Mouse (Mus musculus) midbrain, embryonic 10.5 days (tissue): ENCODE results near the gene Slc25a11. TPM values are rescaled to one million over a fixed set of nuclear protein-coding genes. Genes with fewer than 3 reads are reported as not detected.

Experiments
- DNase-seq: peaks from one replicate; pipeline ENCODE4 v3.0.0-alpha.2; 2017; ENCODE audit warnings: low spot score
- H3K27ac ChIP-seq: fragments of 300-500 bp; sonication (generic); replicated peaks from 2 replicates; pipeline ENCODE4 v1.5.1; 2016; ENCODE audit warnings: mild to moderate bottlenecking
- H3K27me3 ChIP-seq: fragments of 300-500 bp; sonication (generic); 2 replicates; pipeline ENCODE4 v1.6.1; 2016; ENCODE audit warnings: low read depth, mild to moderate bottlenecking; ENCODE audit not compliant: poor library complexity, severe bottlenecking
- H3K36me3 ChIP-seq: fragments of 300-500 bp; sonication (generic); 2 replicates; pipeline ENCODE4 v1.6.1; 2016; ENCODE audit warnings: mild to moderate bottlenecking, moderate library complexity
- H3K4me1 ChIP-seq: fragments of 300-500 bp; sonication (generic); 2 replicates; pipeline ENCODE4 v1.6.1; 2016
- H3K4me3 ChIP-seq: fragments of 300-500 bp; sonication (generic); 2 replicates; pipeline ENCODE4 v1.5.1; 2016; ENCODE audit warnings: mild to moderate bottlenecking, moderate library complexity
- H3K9me3 ChIP-seq: fragments of 300-500 bp; sonication (generic); replicated peaks from 2 replicates; pipeline ENCODE4 v1.6.1; 2016; ENCODE audit warnings: mild to moderate bottlenecking
- WGBS: fragments of 180-500 bp; shearing (Covaris S2); methylation state at CpG from one replicate; pipeline ENCODE4 v1.1.7; 2016; 5-methylcytosine and 5-hydroxymethylcytosine counted together
- polyA plus RNA-seq: library from polyadenylated mRNA; unstranded; fragments of >200 nt; fragmentation: Nextera tagmentation; extraction: Ambion mirVana; gene quantifications from 2 replicates; pipeline ENCODE4 v1.2.1, GENCODE M21; 2016

The Slc25a11 gene
- 142 and 149 TPM in 2 replicates for polyA plus RNA-seq

- Histone ChIP-seq H3K27ac (peak within 1 kb of the TSS; percentile 95), H3K27me3 (no peaks in the 10 kb centered on the region), H3K4me1 (peaks cover 43% of the 10 kb centered on the region), H3K36me3 (peaks cover 71% of the 10 kb centered on the region), H3K9me3 (no peaks in the 10 kb centered on the region), H3K4me3 (peak within 1 kb of the TSS; percentile 90)
- peak; percentile 97 for DNase-seq
- under 1% methylated on average over 63 of the region's 63 CpGs for WGBS
Observed at GRCm38 (mm10) chr11:70646691-70647650, at the start of gene Slc25a11, which contains the start of gene Rnf167. TSS of gene Slc25a11 (minus strand) at chr11:70647479. TSS of gene Rnf167 (plus strand) at chr11:70647235.

DNA sequence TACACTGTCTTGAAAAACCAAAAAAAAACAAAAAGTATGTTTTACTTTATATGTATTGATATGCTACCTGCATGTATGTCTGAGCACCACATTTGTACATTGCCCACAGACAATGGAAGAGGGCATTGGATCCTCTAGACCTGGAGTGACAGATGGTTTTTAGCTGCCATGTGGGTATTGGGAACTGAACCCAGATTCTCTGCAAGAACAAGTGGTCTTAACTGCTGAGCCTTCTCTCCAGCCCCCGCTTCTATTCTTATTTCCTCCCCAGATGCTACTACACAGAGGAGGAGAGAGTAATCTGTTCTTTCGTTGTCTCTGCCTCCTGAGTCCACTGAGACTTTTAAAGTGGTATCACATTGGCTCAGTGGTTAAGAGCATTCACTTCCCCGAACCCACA lies 46.2 kb upstream of the Slc25a11 start:
- no peak overlapping the region for H3K4me3 ChIP-seq
- WGBS: 76% methylated on average over 3 of the region's 3 CpGs

GRCm38 (mm10) chr11:70689578-70689977 lies 42.3 kb upstream of the Slc25a11 start:
- peaks cover 28% of the 10 kb centered on the region for H3K4me1 ChIP-seq
- 54% methylated on average over 4 of the region's 4 CpGs for WGBS
- no peak overlapping the region for H3K4me3 ChIP-seq
- no peak for DNase-seq
- H3K27me3 ChIP-seq: no peaks in the 10 kb centered on the region; the same call in 1 of the 2 replicates
- peaks cover 10% of the 10 kb centered on the region; the same call in 1 of the 2 replicates for H3K36me3 ChIP-seq
- H3K9me3 ChIP-seq: no peaks in the 10 kb centered on the region
- no peak overlapping the region for H3K27ac ChIP-seq

More for the DNA sequence above, 46.2 kb upstream of the Slc25a11 start:
- Histone ChIP-seq H3K9me3 (no peaks in the 10 kb centered on the region), H3K4me1 (peaks cover 7% of the 10 kb centered on the region), H3K27me3 (no peaks in the 10 kb centered on the region; the same call in 1 of the 2 replicates), H3K27ac (no peak overlapping the region), H3K36me3 (no peaks in the 10 kb centered on the region)
- DNase-seq: no peak

DNA sequence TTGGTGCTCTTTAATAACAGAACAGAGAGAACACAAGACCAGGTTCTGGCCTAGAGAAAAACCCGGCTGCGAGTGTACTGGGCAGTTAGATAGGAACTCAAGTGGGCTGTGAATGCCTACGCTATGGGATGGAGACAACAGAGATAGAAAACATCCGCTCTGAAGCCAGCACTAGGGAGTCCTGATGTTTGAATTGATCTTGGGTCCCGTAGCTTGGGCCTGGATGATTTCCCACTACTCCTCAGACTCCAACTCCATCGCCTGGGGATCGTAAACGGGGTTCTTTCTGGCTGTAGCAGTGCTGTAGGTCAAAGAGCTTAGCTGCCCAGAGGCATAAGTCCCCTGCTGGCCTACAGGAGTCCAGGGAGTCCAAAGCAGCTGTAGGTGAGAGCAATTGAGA lies 41.1 kb upstream of the Slc25a11 start:
- DNase-seq: no peak
- no peaks in the 10 kb centered on the region for H3K9me3 ChIP-seq
- peak overlapping the region; percentile 92 for H3K27ac ChIP-seq
- 12% methylated on average over 8 of the region's 8 CpGs for WGBS
- peaks cover 22% of the 10 kb centered on the region for H3K36me3 ChIP-seq
- peaks cover 28% of the 10 kb centered on the region for H3K4me1 ChIP-seq
- H3K27me3 ChIP-seq: no peaks in the 10 kb centered on the region; the same call in 1 of the 2 replicates
- H3K4me3 ChIP-seq: peak overlapping the region; percentile 93

DNA sequence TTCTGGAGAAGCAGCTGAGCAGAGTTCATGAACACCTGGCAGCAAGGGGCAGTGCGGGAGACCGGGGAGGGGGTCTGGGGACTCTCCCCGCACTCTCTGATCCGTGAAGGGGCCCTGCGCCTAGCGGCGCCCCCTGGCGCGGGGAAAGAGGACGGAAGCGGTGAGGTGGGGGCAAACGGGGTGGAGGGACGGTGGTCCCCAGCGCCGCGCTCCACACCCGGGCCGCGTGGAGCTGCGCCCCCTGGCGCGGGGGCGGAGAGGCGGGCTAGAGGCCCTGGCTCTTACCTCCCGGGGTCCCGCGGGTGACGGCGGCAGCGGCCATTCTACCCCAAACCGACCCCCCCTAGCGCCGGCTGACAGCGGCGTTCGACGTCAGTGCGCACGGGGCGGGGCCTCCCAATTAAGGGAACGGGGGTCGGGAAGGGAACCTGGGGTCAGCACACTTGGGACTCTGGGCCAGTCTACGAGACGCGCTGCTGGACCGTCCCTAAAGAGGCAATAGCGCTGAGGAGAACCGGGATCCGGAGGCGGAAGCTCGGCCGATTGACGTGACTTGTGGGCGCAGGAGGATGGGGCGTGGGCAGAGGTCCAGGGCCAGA lies 40.4 kb upstream of the Slc25a11 start, which contains the start of gene Camta2:
Camta2 (minus strand) TSS at position 505 of the 599 bp plus-strand sequence.
- no peaks in the 10 kb centered on the region for H3K9me3 ChIP-seq
- under 1% methylated on average over 55 of the region's 55 CpGs for WGBS
- DNase-seq: peak; percentile 90
- H3K27ac ChIP-seq: peak within 1 kb of the TSS; percentile 92
- peaks cover 29% of the 10 kb centered on the region for H3K36me3 ChIP-seq
- H3K27me3 ChIP-seq: no peaks in the 10 kb centered on the region; the same call in 1 of the 2 replicates
- peaks cover 35% of the 10 kb centered on the region for H3K4me1 ChIP-seq
- peak within 1 kb of the TSS; percentile 93 for H3K4me3 ChIP-seq

DNA sequence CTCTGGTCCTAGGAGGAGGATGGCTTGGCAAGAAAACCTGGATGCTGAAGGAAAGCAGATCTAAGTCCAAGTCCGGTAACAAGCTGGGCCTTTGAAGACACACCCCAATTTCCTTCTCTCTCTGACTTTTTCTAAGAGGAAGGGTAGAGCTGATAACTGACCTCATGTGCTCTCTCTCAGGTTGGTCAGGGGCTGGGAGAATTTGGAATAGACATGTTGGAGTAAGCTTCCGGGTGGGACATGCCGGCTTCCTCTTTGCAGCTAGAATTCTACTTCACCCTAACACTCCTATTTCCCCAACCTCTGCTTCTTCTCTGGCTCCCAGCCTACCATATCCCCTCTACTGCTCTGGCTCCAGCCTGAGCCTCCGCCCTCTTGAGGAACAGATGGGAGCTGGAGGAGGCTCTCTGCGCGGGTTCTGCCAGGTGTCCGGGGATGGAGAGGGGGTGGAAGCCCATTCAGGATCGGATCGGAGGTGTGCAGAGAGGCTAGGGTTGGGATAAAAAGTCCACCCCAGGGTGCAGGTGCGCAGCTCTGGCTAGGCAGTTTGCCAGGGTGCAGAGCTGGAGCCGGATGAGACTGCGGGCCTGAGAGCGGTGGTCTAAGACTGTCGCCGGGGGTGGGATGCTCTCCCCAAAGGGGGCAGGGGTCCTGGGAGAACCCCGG lies 39.8 kb upstream of the Slc25a11 start:
- no peak for DNase-seq
- WGBS: 5% methylated on average over 16 of the region's 16 CpGs

DNA sequence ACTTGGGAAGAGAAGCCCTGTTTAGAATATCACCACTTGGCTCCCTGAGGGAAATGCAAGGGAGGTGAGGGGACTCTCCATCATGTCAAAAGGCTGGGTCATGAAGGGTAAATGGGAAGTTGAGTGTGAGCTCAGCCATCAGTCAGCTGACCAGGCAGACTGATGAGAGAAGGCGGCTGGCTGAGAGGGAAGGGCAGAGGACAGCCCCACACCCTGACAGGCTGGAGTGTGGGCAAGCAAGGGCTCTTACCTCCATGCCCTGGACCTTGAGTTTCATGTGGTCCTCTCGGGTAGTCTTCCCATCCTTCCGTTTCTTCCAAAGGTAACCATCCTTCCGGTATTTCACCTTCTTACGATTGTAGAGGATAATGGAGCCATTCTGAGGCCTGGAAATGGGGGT lies 36.4 kb upstream of the Slc25a11 start:
- DNase-seq: no peak
- no peak overlapping the region for H3K4me3 ChIP-seq
- H3K4me1 ChIP-seq: peaks cover 50% of the 10 kb centered on the region
- H3K27me3 ChIP-seq: no peaks in the 10 kb centered on the region
- H3K36me3 ChIP-seq: peaks cover 57% of the 10 kb centered on the region
- 93% methylated on average over 5 of the region's 5 CpGs for WGBS
- no peaks in the 10 kb centered on the region for H3K9me3 ChIP-seq
- H3K27ac ChIP-seq: 0 out of 2 replicates have a peak overlapping the region, but pooled peaks have one; percentile 9

More for the DNA sequence above, 39.8 kb upstream of the Slc25a11 start:
- peaks cover 30% of the 10 kb centered on the region for H3K36me3 ChIP-seq
- peak overlapping the region; percentile 93 for H3K4me3 ChIP-seq
- peak overlapping the region; percentile 92 for H3K27ac ChIP-seq
- H3K4me1 ChIP-seq: peaks cover 41% of the 10 kb centered on the region
- no peaks in the 10 kb centered on the region; the same call in 1 of the 2 replicates for H3K27me3 ChIP-seq
- H3K9me3 ChIP-seq: no peaks in the 10 kb centered on the region

DNA sequence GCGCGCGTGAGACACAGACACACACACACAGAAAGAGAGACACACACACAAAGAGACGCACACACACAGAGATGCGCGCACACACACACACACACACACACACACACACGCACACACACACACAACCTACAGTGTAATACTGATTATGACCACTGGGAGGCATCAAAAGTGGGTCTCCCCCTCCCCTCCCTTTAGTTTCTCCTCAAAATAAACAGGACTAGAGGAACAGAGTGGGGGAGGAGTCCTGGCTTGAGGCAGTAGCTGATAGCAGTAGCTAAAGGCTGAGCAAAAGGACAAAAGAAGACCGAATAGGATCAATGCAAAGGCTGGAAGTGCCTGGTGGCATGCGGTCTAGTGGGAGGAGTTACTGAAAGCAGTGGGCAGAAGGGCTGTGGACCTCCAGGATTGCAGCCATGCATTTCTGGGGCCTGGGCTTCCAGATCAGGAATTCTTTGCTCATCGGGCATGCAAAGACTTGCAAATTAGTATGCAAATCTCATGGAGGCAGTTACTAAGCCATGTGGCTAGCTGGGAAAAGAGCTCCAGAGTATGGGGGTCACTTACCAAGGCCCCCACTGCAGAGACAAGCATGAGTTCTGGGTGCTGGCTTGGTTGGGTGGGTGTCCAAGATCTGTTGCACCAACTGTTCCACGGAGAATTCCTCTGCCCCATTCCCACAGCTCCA lies 34.8 kb upstream of the Slc25a11 start:
- H3K27ac ChIP-seq: peak overlapping the region; percentile 87
- H3K4me3 ChIP-seq: peak overlapping the region; percentile 30; the same call in 1 of the 2 replicates
- peaks cover 62% of the 10 kb centered on the region for H3K36me3 ChIP-seq
- H3K27me3 ChIP-seq: no peaks in the 10 kb centered on the region
- DNase-seq: peak; percentile 65
- H3K9me3 ChIP-seq: no peaks in the 10 kb centered on the region
- H3K4me1 ChIP-seq: peaks cover 37% of the 10 kb centered on the region
- 6% methylated on average over 11 of the region's 11 CpGs for WGBS

GRCm38 (mm10) chr11:70681170-70681569 lies 33.9 kb upstream of the Slc25a11 start:
- H3K27me3 ChIP-seq: no peaks in the 10 kb centered on the region
- H3K4me3 ChIP-seq: 0 out of 2 replicates have a peak overlapping the region, but pooled peaks have one; percentile 2
- H3K4me1 ChIP-seq: peaks cover 30% of the 10 kb centered on the region
- peaks cover 69% of the 10 kb centered on the region for H3K36me3 ChIP-seq
- no peak for DNase-seq
- WGBS: 63% methylated on average over 12 of the region's 12 CpGs
- H3K27ac ChIP-seq: peak overlapping the region; percentile 87
- H3K9me3 ChIP-seq: no peaks in the 10 kb centered on the region

GRCm38 (mm10) chr11:70679894-70680293 lies 32.6 kb upstream of the Slc25a11 start:
- no peak for DNase-seq

DNA sequence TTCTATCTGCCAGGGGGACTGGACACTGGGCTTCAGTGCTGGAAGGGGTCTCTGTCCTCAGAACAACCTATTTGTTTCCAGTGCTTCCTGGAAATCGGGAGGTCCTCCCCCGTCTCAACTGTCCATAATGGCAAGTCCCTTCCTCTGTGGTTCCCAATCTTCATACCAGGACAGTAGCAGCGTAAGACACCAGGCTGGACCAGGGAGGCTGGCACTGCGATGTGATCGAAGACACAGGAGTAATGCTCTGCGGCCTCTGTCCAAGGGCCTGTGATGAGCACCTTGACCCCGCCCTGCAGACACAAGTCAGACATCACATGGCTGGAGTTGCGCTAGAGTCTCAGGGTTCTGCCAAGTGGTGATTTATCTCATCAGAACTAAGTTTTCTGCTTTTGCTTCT lies 32.1 kb upstream of the Slc25a11 start:
- Histone ChIP-seq H3K27me3 (no peaks in the 10 kb centered on the region), H3K4me3 (no peak overlapping the region), H3K27ac (no peak overlapping the region), H3K4me1 (peaks cover 32% of the 10 kb centered on the region), H3K9me3 (no peaks in the 10 kb centered on the region), H3K36me3 (peaks cover 74% of the 10 kb centered on the region)
- no peak for DNase-seq
- 98% methylated on average over 8 of the region's 8 CpGs for WGBS

More at GRCm38 (mm10) chr11:70679894-70680293, 32.6 kb upstream of the Slc25a11 start:
- Histone ChIP-seq H3K27me3 (no peaks in the 10 kb centered on the region), H3K4me1 (peaks cover 30% of the 10 kb centered on the region), H3K4me3 (no peak overlapping the region), H3K36me3 (peaks cover 75% of the 10 kb centered on the region), H3K9me3 (no peaks in the 10 kb centered on the region), H3K27ac (no peak overlapping the region)
- WGBS: 93% methylated on average over 8 of the region's 8 CpGs
